Mouse (Mus musculus): ENCODE data around the gene Ctu2. TPM values are rescaled to one million over a fixed set of nuclear protein-coding genes. Genes with fewer than 3 reads are reported as not detected.

Ctu2 gene
- total and polyA plus RNA-seq, 3 experiments: 8.8 to 19.4 (median 10.9) TPM

DNA sequence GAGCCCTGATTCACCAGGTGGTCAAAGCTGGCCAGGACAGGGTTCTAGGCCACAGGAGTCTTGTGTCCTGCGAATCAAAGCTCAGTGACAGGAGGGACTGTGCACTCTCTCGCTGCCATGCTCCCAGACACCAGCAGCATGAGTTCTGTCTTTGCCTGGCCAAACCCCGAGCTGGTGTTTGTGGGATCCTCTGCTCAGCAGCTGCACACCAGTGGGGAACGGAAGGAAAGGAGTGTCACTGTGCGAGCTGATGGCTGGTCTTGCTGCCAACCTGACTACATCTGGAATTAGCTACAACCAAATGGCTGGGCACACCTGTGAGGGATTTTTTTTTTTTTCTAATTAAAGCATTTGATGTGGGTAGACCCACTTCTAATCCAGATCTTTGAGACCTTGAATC is 5.3 kb upstream of the Ctu2 start:
- DNase-seq (ENCODE audit: low spot score): no peak
- Histone ChIP-seq H3K9me3 (replicated peaks) (no peaks in the 10 kb centered on the region), H3K27me3 (ENCODE audit: insufficient read depth, low read length) (no peaks in the 10 kb centered on the region; the same call in 1 of the 2 replicates), H3K4me1 (ENCODE audit: insufficient read depth, low read depth, low read length) (peaks cover 29% of the 10 kb centered on the region), H3K36me3 (replicated peaks) (peaks cover 81% of the 10 kb centered on the region), H3K4me3 (ENCODE audit: low read depth, low read length) (no peak overlapping the region)
- ATAC-seq (ENCODE audit: extremely low read depth, insufficient number of reproducible peaks, low FRiP score, poor library complexity, severe bottlenecking): no peak
- TF ChIP-seq TAL1 (conservative IDR thresholded peaks at IDR 0.05; ENCODE audit: low read depth, low read length): no peak
- TF ChIP-seq GATA1 (IDR thresholded peaks at IDR 0.05; ENCODE audit: borderline replicate concordance, low read length): no peak
- TF ChIP-seq POLR2AphosphoS5 (IDR thresholded peaks at IDR 0.05; ENCODE audit: insufficient replicate concordance, low read depth, low read length): no peak
- TF ChIP-seq CTCF (IDR thresholded peaks at IDR 0.05; ENCODE audit: low read depth, low read length): no peak
- TF ChIP-seq GATA2 (IDR thresholded peaks at IDR 0.05; ENCODE audit: borderline replicate concordance, low read depth, low read length): no peak

DNA sequence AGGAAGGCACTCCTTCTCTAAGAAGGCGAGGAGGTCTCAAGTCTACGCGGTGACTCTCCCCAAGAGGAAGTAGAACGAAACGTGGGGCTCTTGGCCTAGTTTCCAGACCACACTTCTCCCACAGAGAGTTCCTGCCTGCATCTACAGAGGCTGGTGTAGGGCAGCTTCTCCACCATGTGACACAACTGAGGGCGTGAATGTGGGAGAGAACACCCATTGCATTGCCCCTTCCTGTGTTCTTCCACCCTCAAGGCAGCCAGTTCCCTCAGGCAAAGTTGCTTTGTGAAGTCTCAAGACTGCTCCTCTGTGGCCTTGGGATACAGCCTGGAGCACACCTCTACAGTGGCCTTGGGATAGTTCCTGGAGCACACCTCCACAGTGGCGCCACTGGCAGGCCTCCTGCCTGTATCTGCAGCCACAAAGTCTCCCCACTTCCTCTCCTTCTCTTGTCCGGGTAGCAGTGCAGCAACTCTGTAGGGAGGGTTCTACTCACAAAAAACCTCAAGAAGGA is 2.0 kb upstream of the Ctu2 start:
- peaks cover 46% of the 10 kb centered on the region for H3K4me1 ChIP-seq (ENCODE audit: insufficient read depth, low read depth, low read length)
- no peak for DNase-seq (ENCODE audit: low spot score)
- no peak for TF ChIP-seq CTCF (IDR thresholded peaks at IDR 0.05; ENCODE audit: low read depth, low read length)
- no peak for TF ChIP-seq GATA1 (IDR thresholded peaks at IDR 0.05; ENCODE audit: borderline replicate concordance, low read length)
- TF ChIP-seq TAL1 (conservative IDR thresholded peaks at IDR 0.05; ENCODE audit: low read depth, low read length): no peak
- no peak for TF ChIP-seq GATA2 (IDR thresholded peaks at IDR 0.05; ENCODE audit: borderline replicate concordance, low read depth, low read length)
- TF ChIP-seq POLR2AphosphoS5 (IDR thresholded peaks at IDR 0.05; ENCODE audit: insufficient replicate concordance, low read depth, low read length): no peak
- H3K9me3 ChIP-seq (replicated peaks): no peaks in the 10 kb centered on the region
- no peak for ATAC-seq (ENCODE audit: extremely low read depth, insufficient number of reproducible peaks, low FRiP score, poor library complexity, severe bottlenecking)
- H3K4me3 ChIP-seq (ENCODE audit: low read depth, low read length): peak overlapping the region; percentile 96; the same call in 1 of the 2 replicates
- peaks cover 73% of the 10 kb centered on the region for H3K36me3 ChIP-seq (replicated peaks)
- H3K27me3 ChIP-seq (ENCODE audit: insufficient read depth, low read length): no peaks in the 10 kb centered on the region

GRCm38 (mm10) chr8:122474951-122475560 is 887 bp upstream of the Ctu2 start:
- TF ChIP-seq POLR2AphosphoS5 (IDR thresholded peaks at IDR 0.05; ENCODE audit: insufficient replicate concordance, low read depth, low read length): no peak
- TF ChIP-seq GATA1 (IDR thresholded peaks at IDR 0.05; ENCODE audit: borderline replicate concordance, low read length): no peak
- no peak for TF ChIP-seq TAL1 (conservative IDR thresholded peaks at IDR 0.05; ENCODE audit: low read depth, low read length)
- TF ChIP-seq CTCF (IDR thresholded peaks at IDR 0.05; ENCODE audit: low read depth, low read length): no peak

GRCm38 (mm10) chr8:122482448-122482847 is 6.5 kb downstream of the Ctu2 start:
- no peak for DNase-seq (ENCODE audit: low spot score)
- H3K27me3 ChIP-seq (ENCODE audit: insufficient read depth, low read length): no peaks in the 10 kb centered on the region
- no peak for ATAC-seq (ENCODE audit: extremely low read depth, insufficient number of reproducible peaks, low FRiP score, poor library complexity, severe bottlenecking)
- TF ChIP-seq GATA1 (IDR thresholded peaks at IDR 0.05; ENCODE audit: borderline replicate concordance, low read length) (no peak), TAL1 (conservative IDR thresholded peaks at IDR 0.05; ENCODE audit: low read depth, low read length) (no peak), POLR2AphosphoS5 (IDR thresholded peaks at IDR 0.05; ENCODE audit: insufficient replicate concordance, low read depth, low read length) (no peak)
- peaks cover 99% of the 10 kb centered on the region for H3K36me3 ChIP-seq (replicated peaks)
- no peak overlapping the region for H3K4me3 ChIP-seq (ENCODE audit: low read depth, low read length)
- H3K9me3 ChIP-seq (replicated peaks): peaks cover 9% of the 10 kb centered on the region
- peaks cover 63% of the 10 kb centered on the region for H3K4me1 ChIP-seq (ENCODE audit: insufficient read depth, low read depth, low read length)

More at GRCm38 (mm10) chr8:122474951-122475560, 887 bp upstream of the Ctu2 start:
- H3K4me1 ChIP-seq (ENCODE audit: insufficient read depth, low read depth, low read length): peaks cover 57% of the 10 kb centered on the region
- H3K4me3 ChIP-seq (ENCODE audit: low read depth, low read length): peak overlapping the region; percentile 96
- peaks cover 73% of the 10 kb centered on the region for H3K36me3 ChIP-seq (replicated peaks)
- H3K9me3 ChIP-seq (replicated peaks): no peaks in the 10 kb centered on the region
- no peaks in the 10 kb centered on the region for H3K27me3 ChIP-seq (ENCODE audit: insufficient read depth, low read length)
- DNase-seq (ENCODE audit: low spot score) (peak; percentile 37), ATAC-seq (ENCODE audit: extremely low read depth, insufficient number of reproducible peaks, low FRiP score, poor library complexity, severe bottlenecking) (0 out of 2 replicates have a peak, but pooled peaks have one; percentile 18)

DNA sequence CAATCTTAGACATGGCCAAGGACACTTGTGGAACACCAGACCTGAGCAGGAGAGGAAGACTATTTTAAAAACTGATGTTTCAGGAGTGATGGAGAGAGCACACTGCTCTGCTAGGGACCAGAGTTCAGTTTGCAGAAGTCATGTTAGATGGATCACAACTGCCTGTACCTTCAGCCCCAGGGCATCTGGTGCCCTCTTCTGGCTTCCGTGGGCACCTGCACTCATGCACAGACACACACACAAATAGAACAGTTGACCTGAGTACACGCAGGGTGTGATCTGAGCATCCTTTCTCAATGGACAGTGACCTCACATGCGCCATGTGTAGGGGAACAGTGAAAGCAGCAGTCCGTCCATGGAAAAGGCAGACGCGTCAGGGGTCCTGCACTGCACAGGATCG is 7.9 kb downstream of the Ctu2 start:
- DNase-seq (ENCODE audit: low spot score) (no peak), ATAC-seq (ENCODE audit: extremely low read depth, insufficient number of reproducible peaks, low FRiP score, poor library complexity, severe bottlenecking) (no peak)
- peaks cover 99% of the 10 kb centered on the region for H3K36me3 ChIP-seq (replicated peaks)
- H3K9me3 ChIP-seq (replicated peaks): peaks cover 9% of the 10 kb centered on the region
- TF ChIP-seq GATA1 (IDR thresholded peaks at IDR 0.05; ENCODE audit: borderline replicate concordance, low read length) (no peak), CTCF (IDR thresholded peaks at IDR 0.05; ENCODE audit: low read depth, low read length) (peak; percentile 28; the same call in 1 of the 2 replicates)
- no peak overlapping the region for H3K4me3 ChIP-seq (ENCODE audit: low read depth, low read length)
- H3K27me3 ChIP-seq (ENCODE audit: insufficient read depth, low read length): no peaks in the 10 kb centered on the region
- H3K4me1 ChIP-seq (ENCODE audit: insufficient read depth, low read depth, low read length): peaks cover 52% of the 10 kb centered on the region

DNA sequence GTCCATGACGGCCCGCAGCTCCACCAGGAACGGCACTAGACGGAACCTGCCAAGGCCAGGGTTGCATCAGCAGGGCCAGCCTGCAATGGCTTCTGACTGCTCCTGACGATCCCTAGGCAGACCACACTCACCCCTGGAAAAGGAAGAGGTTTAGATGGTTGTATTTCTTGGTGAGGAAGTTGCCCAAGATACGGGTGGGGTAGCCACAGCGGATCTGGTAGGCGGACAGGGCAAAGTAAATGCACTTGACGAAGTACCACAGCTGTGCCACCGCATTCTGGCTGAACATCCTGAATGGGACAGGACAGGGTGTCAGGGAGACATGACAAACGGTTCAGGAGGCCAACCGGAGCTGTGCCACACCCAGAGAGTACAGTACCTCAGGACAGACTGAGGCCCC is 8.9 kb downstream of the Ctu2 start:
- DNase-seq (ENCODE audit: low spot score): no peak
- H3K4me1 ChIP-seq (ENCODE audit: insufficient read depth, low read depth, low read length): peaks cover 44% of the 10 kb centered on the region
- no peaks in the 10 kb centered on the region for H3K27me3 ChIP-seq (ENCODE audit: insufficient read depth, low read length)
- H3K4me3 ChIP-seq (ENCODE audit: low read depth, low read length): no peak overlapping the region
- ATAC-seq (ENCODE audit: extremely low read depth, insufficient number of reproducible peaks, low FRiP score, poor library complexity, severe bottlenecking): no peak
- peaks cover 99% of the 10 kb centered on the region for H3K36me3 ChIP-seq (replicated peaks)
- peaks cover 9% of the 10 kb centered on the region for H3K9me3 ChIP-seq (replicated peaks)
- TF ChIP-seq GATA1 (IDR thresholded peaks at IDR 0.05; ENCODE audit: borderline replicate concordance, low read length) (no peak), TAL1 (conservative IDR thresholded peaks at IDR 0.05; ENCODE audit: low read depth, low read length) (no peak), GATA2 (IDR thresholded peaks at IDR 0.05; ENCODE audit: borderline replicate concordance, low read depth, low read length) (no peak), CTCF (IDR thresholded peaks at IDR 0.05; ENCODE audit: low read depth, low read length) (no peak), POLR2AphosphoS5 (IDR thresholded peaks at IDR 0.05; ENCODE audit: insufficient replicate concordance, low read depth, low read length) (no peak)

Measured in G1E (cell line).